Mouse (Mus musculus): ENCODE results near the gene Trim54. TPM values are rescaled to one million over a fixed set of nuclear protein-coding genes. Genes with fewer than 3 reads are reported as not detected.

Trim54 gene
- polyA plus RNA-seq, 1 experiment from 2014 or later: 16.3 TPM

DNA sequence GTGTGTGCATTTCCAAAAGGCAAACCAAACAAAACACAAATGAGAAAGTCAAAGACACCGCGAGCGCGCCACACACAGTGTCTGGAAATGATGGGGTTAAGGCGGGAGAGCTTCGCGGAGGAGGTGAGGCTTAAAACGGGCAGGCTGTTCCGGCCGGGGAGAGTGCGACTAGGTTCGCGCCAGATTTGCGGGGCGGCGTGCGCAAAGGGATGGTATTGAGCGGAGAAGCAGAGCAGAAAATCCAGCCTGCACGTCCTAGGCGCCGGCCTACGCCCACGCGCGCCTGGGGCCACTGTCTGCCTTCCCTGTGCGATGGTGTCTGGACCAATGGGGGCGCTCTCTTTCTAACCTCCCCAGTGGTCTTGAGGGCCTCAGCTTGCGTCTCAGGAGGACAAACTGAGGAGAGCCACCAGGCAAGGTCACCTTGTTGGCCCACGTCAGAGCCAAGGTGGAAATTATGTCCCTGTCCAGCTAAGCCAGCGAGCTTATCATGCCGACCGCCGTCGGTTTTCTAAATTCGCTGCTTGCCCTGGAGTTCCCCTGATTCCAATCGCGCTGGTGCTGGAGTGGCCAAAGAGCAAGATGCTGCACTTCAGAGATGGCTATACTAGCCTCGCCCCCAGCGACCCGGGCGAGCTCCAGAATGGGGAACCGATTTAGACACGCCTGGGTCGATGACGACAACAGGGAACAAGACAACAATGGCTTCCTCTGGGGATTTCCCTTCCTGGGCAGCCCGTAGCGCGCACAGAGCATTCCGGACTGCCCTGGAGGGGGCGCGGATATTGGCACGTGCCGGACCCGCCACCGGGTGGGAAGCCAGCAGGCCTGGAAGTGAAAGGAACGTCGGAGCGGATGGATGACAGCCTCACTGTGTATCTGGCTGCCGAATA, 21.5 kb upstream of the Trim54 start:
- no peaks in the 10 kb centered on the region for H3K36me3 ChIP-seq (ENCODE audit: control insufficient read depth, insufficient read depth, low read length)
- WGBS: under 1% methylated on average over 56 of the region's 59 CpGs

DNA sequence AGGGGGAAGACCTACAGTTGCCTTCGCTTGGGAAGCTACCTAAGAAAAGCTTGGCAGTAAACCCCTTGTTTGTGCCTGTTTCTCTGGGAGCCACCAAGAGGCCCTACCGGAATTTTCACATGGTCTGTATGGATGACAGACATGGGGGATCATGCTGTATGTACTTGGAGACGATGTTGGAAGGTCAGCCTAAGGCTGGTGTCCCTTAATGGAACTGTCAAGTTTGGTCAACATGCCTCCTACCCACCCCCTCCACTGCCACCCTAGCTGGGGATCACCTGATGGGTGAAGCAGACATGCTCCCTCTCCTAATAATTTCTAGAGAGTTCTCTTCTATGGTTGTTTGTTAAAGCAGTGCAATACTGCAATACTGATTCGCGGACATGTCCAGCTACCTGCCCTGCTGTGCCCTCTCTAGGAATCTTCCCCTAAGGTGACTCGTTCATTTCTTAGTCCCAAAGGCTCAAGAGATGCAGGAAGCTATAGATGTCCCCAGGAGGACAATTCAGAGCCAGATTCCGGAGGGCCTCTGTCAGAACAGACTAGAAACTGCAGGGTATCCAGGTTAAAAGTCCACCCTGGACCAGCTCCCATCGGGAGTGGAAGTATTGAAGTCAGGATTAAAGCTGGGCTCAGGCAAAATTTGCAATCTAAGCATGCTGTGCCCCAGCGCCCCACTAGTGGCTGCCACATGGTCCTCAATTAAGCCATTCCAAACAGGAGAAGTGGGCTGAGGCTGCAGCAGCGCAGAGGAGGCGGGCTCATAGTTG, 20.6 kb upstream of the Trim54 start:
- no peaks in the 10 kb centered on the region for H3K9me3 ChIP-seq (ENCODE audit: control insufficient read depth, low read length)
- peak overlapping the region; percentile 28 for H3K4me3 ChIP-seq (ENCODE audit: low read depth, low read length)
- no peak for ATAC-seq (ENCODE audit: low read depth)
- peak overlapping the region; percentile 64 for H3K4me2 ChIP-seq (ENCODE audit: low read depth, low read length)
- H3K4me1 ChIP-seq (ENCODE audit: control insufficient read depth, insufficient read depth, low read length): peaks cover 18% of the 10 kb centered on the region
- H3K27me3 ChIP-seq (replicated peaks; ENCODE audit: control insufficient read depth, insufficient read depth, low read length): peaks cover 79% of the 10 kb centered on the region
- no peak overlapping the region for H3K9ac ChIP-seq (ENCODE audit: low read depth, low read length)
- 19% methylated on average over 11 of the region's 11 CpGs for WGBS
- H3K36me3 ChIP-seq (ENCODE audit: control insufficient read depth, insufficient read depth, low read length): no peaks in the 10 kb centered on the region
- no peak overlapping the region for H3K27ac ChIP-seq (replicated peaks; ENCODE audit: low read depth, low read length)
- no peak for DNase-seq (ENCODE audit: low spot score)

More for the DNA sequence above, 21.5 kb upstream of the Trim54 start:
- peak overlapping the region; percentile 64 for H3K4me2 ChIP-seq (ENCODE audit: low read depth, low read length)
- H3K4me1 ChIP-seq (ENCODE audit: control insufficient read depth, insufficient read depth, low read length): peaks cover 18% of the 10 kb centered on the region
- ATAC-seq (ENCODE audit: low read depth) (peak; percentile 42; the same call in 1 of the 2 replicates), DNase-seq (ENCODE audit: low spot score) (peak; percentile 30)
- no peaks in the 10 kb centered on the region for H3K9me3 ChIP-seq (ENCODE audit: control insufficient read depth, low read length)
- H3K9ac ChIP-seq (ENCODE audit: low read depth, low read length): no peak overlapping the region
- H3K4me3 ChIP-seq (ENCODE audit: low read depth, low read length): peak overlapping the region; percentile 28
- H3K27me3 ChIP-seq (replicated peaks; ENCODE audit: control insufficient read depth, insufficient read depth, low read length): peaks cover 87% of the 10 kb centered on the region
- no peak overlapping the region for H3K27ac ChIP-seq (replicated peaks; ENCODE audit: low read depth, low read length)

DNA sequence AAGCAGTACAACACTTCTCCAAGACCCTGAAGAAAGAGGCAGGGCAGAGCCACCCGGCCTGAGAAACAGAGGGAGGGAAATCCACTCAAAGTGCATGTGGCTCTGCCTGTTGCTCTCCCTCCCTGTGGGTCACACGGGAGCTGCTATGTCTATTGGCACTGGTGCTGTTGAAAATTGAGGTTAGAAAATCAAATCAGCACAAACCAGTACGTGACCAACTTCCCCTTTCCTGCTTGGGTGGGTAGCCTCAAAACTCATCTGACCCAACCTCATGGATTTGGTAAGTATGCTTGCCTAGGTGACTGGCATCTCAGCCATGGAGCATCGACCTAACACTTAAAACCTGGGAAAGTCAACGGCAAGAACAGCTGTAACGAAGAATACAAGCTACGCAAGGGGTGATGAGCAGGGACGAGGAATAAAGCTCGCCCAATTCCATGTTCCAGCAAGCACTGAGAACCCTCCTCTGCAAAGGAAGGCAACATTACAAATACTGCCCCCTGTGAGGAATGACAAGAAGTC, 10.6 kb upstream of the Trim54 start, which contains the start of gene Dnajc5g:
Gene Dnajc5g, plus strand, starts transcription at position 472 of the 522 bp plus-strand sequence.
- H3K27me3 ChIP-seq (replicated peaks; ENCODE audit: control insufficient read depth, insufficient read depth, low read length): no peaks in the 10 kb centered on the region
- no peak for ATAC-seq (ENCODE audit: low read depth)
- no peaks in the 10 kb centered on the region for H3K9me3 ChIP-seq (ENCODE audit: control insufficient read depth, low read length)
- no peak within 1 kb of the TSS for H3K9ac ChIP-seq (ENCODE audit: low read depth, low read length)
- no peak within 1 kb of the TSS for H3K4me2 ChIP-seq (ENCODE audit: low read depth, low read length)
- no peak within 1 kb of the TSS for H3K4me3 ChIP-seq (ENCODE audit: low read depth, low read length)
- no peak for DNase-seq (ENCODE audit: low spot score)
- no peak within 1 kb of the TSS for H3K27ac ChIP-seq (replicated peaks; ENCODE audit: low read depth, low read length)
- 80% methylated on average over 9 of the region's 9 CpGs for WGBS
- no peaks in the 10 kb centered on the region for H3K4me1 ChIP-seq (ENCODE audit: control insufficient read depth, insufficient read depth, low read length)
- H3K36me3 ChIP-seq (ENCODE audit: control insufficient read depth, insufficient read depth, low read length): no peaks in the 10 kb centered on the region

DNA sequence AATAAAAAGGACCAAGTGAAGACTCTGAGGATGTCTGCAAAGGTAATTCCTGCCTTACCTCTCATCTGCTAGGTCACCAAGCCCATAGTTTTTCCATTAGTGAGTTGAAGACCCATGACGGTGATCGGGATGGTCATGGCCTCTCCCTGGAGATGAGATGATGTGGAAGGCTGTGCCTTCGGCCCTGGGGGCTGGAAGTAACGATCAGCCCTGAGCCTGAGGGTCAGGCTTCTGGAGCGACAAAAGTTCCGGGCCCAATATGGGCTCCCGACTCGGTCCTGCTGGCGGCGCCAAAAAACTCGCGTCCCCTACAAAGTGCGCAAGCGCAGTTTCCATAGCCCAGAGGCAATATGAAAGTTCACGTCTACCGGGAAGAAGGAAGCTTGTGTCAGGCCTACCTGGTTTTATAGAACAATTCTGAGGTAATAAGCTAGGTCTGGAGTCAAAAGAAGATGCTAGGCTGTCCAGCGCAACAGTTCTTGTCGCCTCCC, 8.5 kb upstream of the Trim54 start, which contains the start of gene Slc30a3:
Gene Slc30a3, minus strand, starts transcription at position 238 of the 491 bp plus-strand sequence.
- no peak within 1 kb of the TSS for H3K4me2 ChIP-seq (ENCODE audit: low read depth, low read length)
- no peaks in the 10 kb centered on the region for H3K27me3 ChIP-seq (replicated peaks; ENCODE audit: control insufficient read depth, insufficient read depth, low read length)
- no peak within 1 kb of the TSS for H3K4me3 ChIP-seq (ENCODE audit: low read depth, low read length)
- no peak for ATAC-seq (ENCODE audit: low read depth)
- WGBS: 92% methylated on average over 18 of the region's 18 CpGs
- H3K36me3 ChIP-seq (ENCODE audit: control insufficient read depth, insufficient read depth, low read length): no peaks in the 10 kb centered on the region
- no peaks in the 10 kb centered on the region for H3K4me1 ChIP-seq (ENCODE audit: control insufficient read depth, insufficient read depth, low read length)
- H3K9me3 ChIP-seq (ENCODE audit: control insufficient read depth, low read length): no peaks in the 10 kb centered on the region
- no peak for DNase-seq (ENCODE audit: low spot score)
- H3K9ac ChIP-seq (ENCODE audit: low read depth, low read length): no peak within 1 kb of the TSS
- H3K27ac ChIP-seq (replicated peaks; ENCODE audit: low read depth, low read length): no peak within 1 kb of the TSS

DNA sequence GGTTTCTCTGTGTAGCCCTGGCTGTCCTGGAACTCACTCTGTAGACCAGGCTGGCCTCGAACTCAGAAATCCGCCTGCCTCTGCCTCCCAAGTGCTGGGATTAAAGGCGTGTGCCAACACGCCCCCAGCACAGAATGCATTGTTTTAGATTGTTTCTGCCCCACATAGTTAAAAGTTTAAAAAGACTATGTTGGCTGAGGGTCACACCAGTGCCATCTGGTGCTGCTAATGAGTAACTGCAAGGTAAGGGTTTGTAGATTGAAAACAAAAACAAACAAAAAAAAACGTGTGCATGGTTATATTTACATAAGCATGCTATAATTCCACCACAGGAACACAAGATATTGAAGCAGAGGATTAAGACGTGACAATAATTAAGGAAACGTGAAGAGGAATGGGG, 5.7 kb upstream of the Trim54 start:
- Histone ChIP-seq H3K9ac (ENCODE audit: low read depth, low read length) (no peak overlapping the region), H3K4me1 (ENCODE audit: control insufficient read depth, insufficient read depth, low read length) (no peaks in the 10 kb centered on the region), H3K4me2 (ENCODE audit: low read depth, low read length) (no peak overlapping the region), H3K27me3 (replicated peaks; ENCODE audit: control insufficient read depth, insufficient read depth, low read length) (no peaks in the 10 kb centered on the region), H3K4me3 (ENCODE audit: low read depth, low read length) (no peak overlapping the region), H3K27ac (replicated peaks; ENCODE audit: low read depth, low read length) (no peak overlapping the region), H3K9me3 (ENCODE audit: control insufficient read depth, low read length) (no peaks in the 10 kb centered on the region; the same call in 1 of the 2 replicates), H3K36me3 (ENCODE audit: control insufficient read depth, insufficient read depth, low read length) (no peaks in the 10 kb centered on the region)
- DNase-seq (ENCODE audit: low spot score) (no peak), ATAC-seq (ENCODE audit: low read depth) (no peak)
- 34% methylated on average over 7 of the region's 7 CpGs for WGBS

DNA sequence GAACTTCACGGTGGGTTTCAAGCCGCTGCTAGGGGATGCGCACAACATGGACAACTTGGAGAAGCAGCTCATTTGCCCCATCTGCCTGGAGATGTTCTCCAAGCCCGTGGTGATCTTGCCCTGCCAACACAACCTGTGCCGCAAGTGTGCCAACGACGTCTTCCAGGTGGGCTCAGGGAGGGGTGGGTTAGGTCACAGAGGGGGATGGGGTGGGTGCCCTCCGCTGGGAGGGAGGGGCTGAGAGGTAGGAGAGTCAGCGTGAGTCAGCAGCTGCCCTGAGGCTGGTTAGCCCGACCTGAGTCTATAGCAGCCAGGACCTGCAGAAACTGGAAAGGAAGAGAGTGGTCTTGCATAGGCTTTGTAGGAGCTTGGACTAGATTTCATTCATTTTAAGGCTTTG, 400 bp downstream of the Trim54 start:
- Histone ChIP-seq H3K27me3 (replicated peaks; ENCODE audit: control insufficient read depth, insufficient read depth, low read length) (no peaks in the 10 kb centered on the region), H3K36me3 (ENCODE audit: control insufficient read depth, insufficient read depth, low read length) (no peaks in the 10 kb centered on the region), H3K4me2 (ENCODE audit: low read depth, low read length) (no peak overlapping the region), H3K9ac (ENCODE audit: low read depth, low read length) (no peak overlapping the region), H3K9me3 (ENCODE audit: control insufficient read depth, low read length) (no peaks in the 10 kb centered on the region; the same call in 1 of the 2 replicates), H3K27ac (replicated peaks; ENCODE audit: low read depth, low read length) (no peak overlapping the region), H3K4me1 (ENCODE audit: control insufficient read depth, insufficient read depth, low read length) (no peaks in the 10 kb centered on the region), H3K4me3 (ENCODE audit: low read depth, low read length) (no peak overlapping the region)
- no peak for DNase-seq (ENCODE audit: low spot score)
- ATAC-seq (ENCODE audit: low read depth): no peak
- 21% methylated on average over 10 of the region's 10 CpGs for WGBS

DNA sequence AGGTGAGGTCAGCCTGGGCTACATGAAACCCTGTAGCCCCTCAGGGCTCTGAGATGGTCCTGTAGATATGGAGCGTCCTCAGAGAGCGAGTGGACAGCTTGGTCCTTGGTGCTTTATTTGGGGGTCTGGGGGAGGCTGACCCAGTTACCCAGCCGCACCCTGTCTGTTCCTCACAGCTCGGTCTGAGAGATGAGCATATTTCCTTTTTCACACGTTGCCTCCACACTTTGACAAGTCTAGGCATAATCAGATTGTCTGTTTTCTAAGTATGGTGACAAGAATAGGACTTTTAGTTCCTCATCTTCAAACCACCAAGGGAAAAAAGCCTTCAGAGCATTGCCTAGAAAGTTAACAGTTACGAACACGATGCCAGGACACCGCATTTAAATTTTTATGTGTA, 4.6 kb downstream of the Trim54 start:
- WGBS: 83% methylated on average over 8 of the region's 8 CpGs
- Histone ChIP-seq H3K27me3 (replicated peaks; ENCODE audit: control insufficient read depth, insufficient read depth, low read length) (no peaks in the 10 kb centered on the region), H3K4me3 (ENCODE audit: low read depth, low read length) (no peak overlapping the region), H3K9ac (ENCODE audit: low read depth, low read length) (no peak overlapping the region), H3K4me1 (ENCODE audit: control insufficient read depth, insufficient read depth, low read length) (no peaks in the 10 kb centered on the region), H3K27ac (replicated peaks; ENCODE audit: low read depth, low read length) (no peak overlapping the region), H3K4me2 (ENCODE audit: low read depth, low read length) (no peak overlapping the region), H3K36me3 (ENCODE audit: control insufficient read depth, insufficient read depth, low read length) (no peaks in the 10 kb centered on the region), H3K9me3 (ENCODE audit: control insufficient read depth, low read length) (no peaks in the 10 kb centered on the region)
- DNase-seq (ENCODE audit: low spot score) (no peak), ATAC-seq (ENCODE audit: low read depth) (no peak)

DNA sequence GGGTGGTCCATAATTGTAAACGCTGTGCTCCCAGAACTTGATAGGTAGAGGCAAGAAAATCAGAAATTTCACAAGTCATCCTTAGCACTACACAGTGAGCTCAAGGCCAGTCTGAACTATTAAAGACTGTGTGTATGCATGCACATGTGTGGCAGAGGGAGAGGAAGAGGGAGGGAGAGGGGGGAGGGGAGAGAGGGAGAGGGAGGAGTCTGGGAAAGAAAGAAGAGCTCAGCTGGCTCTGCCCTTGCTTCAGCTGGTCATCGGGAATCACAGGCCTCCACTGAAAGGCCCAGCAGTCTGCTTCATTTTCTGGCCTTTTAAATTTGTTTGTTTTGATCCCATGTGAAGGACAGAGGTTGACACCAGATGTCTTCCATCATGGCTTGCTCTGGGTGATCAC, 7.0 kb downstream of the Trim54 start:
- no peaks in the 10 kb centered on the region for H3K27me3 ChIP-seq (replicated peaks; ENCODE audit: control insufficient read depth, insufficient read depth, low read length)
- H3K4me2 ChIP-seq (ENCODE audit: low read depth, low read length): no peak overlapping the region
- no peaks in the 10 kb centered on the region for H3K36me3 ChIP-seq (ENCODE audit: control insufficient read depth, insufficient read depth, low read length)
- H3K9me3 ChIP-seq (ENCODE audit: control insufficient read depth, low read length): no peaks in the 10 kb centered on the region
- no peak for DNase-seq (ENCODE audit: low spot score)
- no peak for ATAC-seq (ENCODE audit: low read depth)
- no peak overlapping the region for H3K4me3 ChIP-seq (ENCODE audit: low read depth, low read length)
- H3K9ac ChIP-seq (ENCODE audit: low read depth, low read length): no peak overlapping the region
- H3K27ac ChIP-seq (replicated peaks; ENCODE audit: low read depth, low read length): no peak overlapping the region
- 37% methylated on average over 2 of the region's 2 CpGs for WGBS
- no peaks in the 10 kb centered on the region for H3K4me1 ChIP-seq (ENCODE audit: control insufficient read depth, insufficient read depth, low read length)

Measured in embryonic facial prominence, embryonic 14.5 days (tissue).